21 mouse cellular contexts compared by ENCODE assay signal in genomic region chr6:145202432-145203125, GRCm38 (mm10). TPM values are rescaled to one million over a fixed set of nuclear protein-coding genes. Genes with fewer than 3 reads are reported as not detected.
DNase-seq lines count a peak whose midpoint lies in the region; ATAC-seq and TF ChIP-seq lines count a peak whose summit lies in the region.
"Had no signal": no experiment of that assay in that cellular context is flagged by ENCODE, and none has a peak within 500 bp of the region (broad histone marks: within the 10 kb centered on the region; RNA-seq: fewer than 3 reads in every experiment).

No protein-coding gene starts in this region.

- no peak for TF ChIP-seq CTCF in midbrain, postnatal 0 days (IDR thresholded peaks at IDR 0.05)
- TF ChIP-seq CTCF in embryonic fibroblast, embryonic 13.5 days (IDR thresholded peaks at IDR 0.05; ENCODE audit: borderline replicate concordance, insufficient read depth, low read length) = no peak

- DNase-seq in liver, embryonic 11.5 days (ENCODE audit: low spot score) = peak; percentile 17
- DNase-seq in liver = no peak
- peak; percentile 70 for DNase-seq in midbrain, embryonic 11.5 days (ENCODE audit: low spot score, missing footprints)
- no peak for DNase-seq in midbrain, postnatal 0 days (ENCODE audit: low spot score)
- peak; percentile 4 for DNase-seq in limb, embryonic 11.5 days (ENCODE audit: low spot score)
- DNase-seq in urinary bladder, postnatal 4 days (ENCODE audit: low spot score in 2 of 2) = no peak
- DNase-seq in thymus, postnatal 4 days = no peak
- DNase-seq: adrenal gland, postnatal 10 days; cerebellum, adult 11 months; cerebellum, adult 8-10 months; cerebellum, postnatal 14 days; embryo, embryonic 11 days; gastrocnemius, postnatal 10 days; heart, adult 2 months; heart, postnatal 4 days had no signal

- no peak overlapping the region for H3K4me2 ChIP-seq in liver, embryonic 11.5 days
- no peak overlapping the region for H3K4me2 ChIP-seq in midbrain, embryonic 11.5 days
- H3K4me2 ChIP-seq in midbrain, postnatal 0 days (ENCODE audit: low read depth, low read length, poor library complexity, severe bottlenecking) = no peak overlapping the region
- no peak overlapping the region for H3K4me2 ChIP-seq in limb, embryonic 11.5 days (ENCODE audit: low read depth, severe bottlenecking)
- H3K4me2 ChIP-seq: embryonic facial prominence, embryonic 15.5 days; forebrain, embryonic 12.5 days; heart, embryonic 13.5 days; hindbrain, embryonic 12.5 days had no signal

- no peaks in the 10 kb centered on the region for H3K36me3 ChIP-seq in liver, embryonic 11.5 days (ENCODE audit: control insufficient read depth, insufficient read depth, low read length)
- H3K36me3 ChIP-seq in midbrain, embryonic 11.5 days (ENCODE audit: control insufficient read depth, insufficient read depth, low read length) = no peaks in the 10 kb centered on the region
- H3K36me3 ChIP-seq in midbrain, postnatal 0 days (ENCODE audit: insufficient read depth, low read length) = no peaks in the 10 kb centered on the region
- no peaks in the 10 kb centered on the region for H3K36me3 ChIP-seq in limb, embryonic 11.5 days (ENCODE audit: control insufficient read depth, insufficient read depth, low read length)
- H3K36me3 ChIP-seq: embryonic facial prominence, embryonic 15.5 days; forebrain, embryonic 12.5 days; heart, embryonic 13.5 days; hindbrain, embryonic 12.5 days had no signal

- H3K4me3 ChIP-seq in liver, embryonic 11.5 days (ENCODE audit: low read depth, low read length) = no peak overlapping the region
- no peak overlapping the region for H3K4me3 ChIP-seq in midbrain, embryonic 11.5 days (ENCODE audit: low read depth, low read length)
- H3K4me3 ChIP-seq in midbrain, postnatal 0 days (ENCODE audit: low read depth, low read length) = no peak overlapping the region
- H3K4me3 ChIP-seq in embryonic fibroblast, embryonic 13.5 days (ENCODE audit: insufficient read depth, low read length) = no peak overlapping the region
- H3K4me3 ChIP-seq in limb, embryonic 11.5 days (ENCODE audit: low read depth, low read length) = no peak overlapping the region
- H3K4me3 ChIP-seq: embryonic facial prominence, embryonic 15.5 days; forebrain, embryonic 12.5 days; heart, adult 2 months; heart, embryonic 13.5 days; hindbrain, embryonic 12.5 days had no signal

- H3K27ac ChIP-seq in liver, embryonic 11.5 days (ENCODE audit: low read depth, low read length) = no peak overlapping the region
- no peak overlapping the region for H3K27ac ChIP-seq in midbrain, embryonic 11.5 days (ENCODE audit: low read depth, low read length)
- H3K27ac ChIP-seq in midbrain, postnatal 0 days (ENCODE audit: low read depth, low read length) = no peak overlapping the region
- H3K27ac ChIP-seq in embryonic fibroblast, embryonic 13.5 days (ENCODE audit: insufficient read depth, low read length) = peak overlapping the region; percentile 61; the same call in 1 of the 2 replicates
- H3K27ac ChIP-seq in limb, embryonic 11.5 days (replicated peaks; ENCODE audit: low read depth, low read length) = no peak overlapping the region
- H3K27ac ChIP-seq: embryonic facial prominence, embryonic 15.5 days; forebrain, embryonic 12.5 days; heart, adult 2 months; heart, embryonic 13.5 days; hindbrain, embryonic 12.5 days had no signal

- WGBS in liver, embryonic 11.5 days = 78% methylated on average over 13 of the region's 13 CpGs
- 82% methylated on average over 13 of the region's 13 CpGs for WGBS in midbrain, embryonic 11.5 days
- 80% methylated on average over 13 of the region's 13 CpGs for WGBS in midbrain, postnatal 0 days
- WGBS in limb, embryonic 11.5 days = 84% methylated on average over 13 of the region's 13 CpGs

- H3K9ac ChIP-seq in liver, embryonic 11.5 days (ENCODE audit: low read depth, low read length) = no peak overlapping the region
- H3K9ac ChIP-seq in midbrain, embryonic 11.5 days (ENCODE audit: low read length) = no peak overlapping the region
- H3K9ac ChIP-seq in midbrain, postnatal 0 days (replicated peaks; ENCODE audit: low read length, poor library complexity, severe bottlenecking) = no peak overlapping the region
- no peak overlapping the region for H3K9ac ChIP-seq in limb, embryonic 11.5 days (ENCODE audit: low read length)
- H3K9ac ChIP-seq: embryonic facial prominence, embryonic 15.5 days; forebrain, embryonic 12.5 days; heart, embryonic 13.5 days; hindbrain, embryonic 12.5 days had no signal

- no peaks in the 10 kb centered on the region for H3K27me3 ChIP-seq in liver, embryonic 11.5 days (replicated peaks; ENCODE audit: control insufficient read depth, insufficient read depth, low read length)
- no peaks in the 10 kb centered on the region for H3K27me3 ChIP-seq in midbrain, embryonic 11.5 days (ENCODE audit: control insufficient read depth, insufficient read depth, low read length)
- no peaks in the 10 kb centered on the region for H3K27me3 ChIP-seq in midbrain, postnatal 0 days (ENCODE audit: insufficient read depth, low read length)
- H3K27me3 ChIP-seq in limb, embryonic 11.5 days (ENCODE audit: control insufficient read depth, insufficient read depth, low read length) = no peaks in the 10 kb centered on the region
- H3K27me3 ChIP-seq: embryonic facial prominence, embryonic 15.5 days; forebrain, embryonic 12.5 days; heart, embryonic 13.5 days; hindbrain, embryonic 12.5 days had no signal

- no peak for ATAC-seq in liver, embryonic 11.5 days (replicated peaks; ENCODE audit: low FRiP score)
- no peak for ATAC-seq in midbrain, embryonic 11.5 days (ENCODE audit: low FRiP score)
- no peak for ATAC-seq in midbrain, postnatal 0 days (ENCODE audit: low FRiP score)
- no peak for ATAC-seq in limb, embryonic 11.5 days (ENCODE audit: insufficient number of reproducible peaks, low FRiP score, low TSS enrichment, low read depth)
- ATAC-seq: forebrain, embryonic 16.5 days had no signal

- H3K4me1 ChIP-seq in liver, embryonic 11.5 days (replicated peaks; ENCODE audit: control insufficient read depth, insufficient read depth, low read length) = no peaks in the 10 kb centered on the region
- no peaks in the 10 kb centered on the region for H3K4me1 ChIP-seq in midbrain, embryonic 11.5 days (ENCODE audit: control insufficient read depth, insufficient read depth, low read length)
- no peaks in the 10 kb centered on the region for H3K4me1 ChIP-seq in midbrain, postnatal 0 days (ENCODE audit: insufficient read depth, low read length)
- H3K4me1 ChIP-seq in embryonic fibroblast, embryonic 13.5 days (ENCODE audit: control insufficient read depth, insufficient read depth, low read length) = peaks cover 3% of the 10 kb centered on the region; the same call in 1 of the 2 replicates
- no peaks in the 10 kb centered on the region for H3K4me1 ChIP-seq in limb, embryonic 11.5 days (ENCODE audit: control insufficient read depth, insufficient read depth, low read length)
- H3K4me1 ChIP-seq: embryonic facial prominence, embryonic 15.5 days; forebrain, embryonic 12.5 days; hindbrain, embryonic 12.5 days had no signal

- no peak for TF ChIP-seq POLR2A in embryonic fibroblast, embryonic 13.5 days (IDR thresholded peaks at IDR 0.05; ENCODE audit: low read depth, low read length)

- H3K9me3 ChIP-seq in liver, embryonic 11.5 days (ENCODE audit: control insufficient read depth, low read length) = no peaks in the 10 kb centered on the region
- H3K9me3 ChIP-seq in midbrain, embryonic 11.5 days (ENCODE audit: control insufficient read depth, low read length) = no peaks in the 10 kb centered on the region
- no peaks in the 10 kb centered on the region for H3K9me3 ChIP-seq in midbrain, postnatal 0 days (ENCODE audit: low read length)
- no peaks in the 10 kb centered on the region for H3K9me3 ChIP-seq in limb, embryonic 11.5 days (ENCODE audit: control insufficient read depth, low read length)
- H3K9me3 ChIP-seq: embryonic facial prominence, embryonic 15.5 days; forebrain, embryonic 12.5 days; heart, embryonic 13.5 days had no signal

RNA-seq across cellular contexts. Expression of gene Casc1, which starts 8.2 kb away (rescaled TPM):
- 0.22 and 0.40 TPM in 2 replicates for polyA plus RNA-seq in liver, embryonic 11.5 days (2014; fragmentation: Nextera tagmentation; extraction: Ambion mirVana)
- polyA plus RNA-seq in midbrain, embryonic 11.5 days (2014; fragmentation: Nextera tagmentation; extraction: Ambion mirVana) = 0.27 and 0.73 TPM in 2 replicates
- total RNA-seq in midbrain, postnatal 0 days (2014; rRNA removed) = 2.2 and 2.8 TPM in 2 replicates
- polyA plus RNA-seq in midbrain, postnatal 0 days (2015; fragmentation: Nextera tagmentation; extraction: Ambion mirVana) = 0.58 and 1.0 TPM in 2 replicates
- 0.99 and 1.1 TPM in 2 replicates for polyA plus RNA-seq in embryonic fibroblast, embryonic 13.5 days (2011; ENCODE audit: insufficient read length, low read depth, missing spikeins)
- polyA plus RNA-seq in limb, embryonic 11.5 days (2014; fragmentation: Nextera tagmentation; extraction: Ambion mirVana) = 0.31 and 0.39 TPM in 2 replicates

RNA-seq across cellular contexts. Expression of gene Etfrf1, which starts 8.4 kb away (rescaled TPM):
- 23.1 and 24.8 TPM in 2 replicates for polyA plus RNA-seq in liver, embryonic 11.5 days (2014; fragmentation: Nextera tagmentation; extraction: Ambion mirVana)
- 41.8 and 42.3 TPM in 2 replicates for polyA plus RNA-seq in midbrain, embryonic 11.5 days (2014; fragmentation: Nextera tagmentation; extraction: Ambion mirVana)
- total RNA-seq in midbrain, postnatal 0 days (2014; rRNA removed) = 11.9 and 12.2 TPM in 2 replicates
- polyA plus RNA-seq in midbrain, postnatal 0 days (2015; fragmentation: Nextera tagmentation; extraction: Ambion mirVana) = 27.9 TPM in 2 replicates
- 32.4 and 38.4 TPM in 2 replicates for polyA plus RNA-seq in embryonic fibroblast, embryonic 13.5 days (2011; ENCODE audit: insufficient read length, low read depth, missing spikeins)
- 27.5 and 31.2 TPM in 2 replicates for polyA plus RNA-seq in limb, embryonic 11.5 days (2014; fragmentation: Nextera tagmentation; extraction: Ambion mirVana)

RNA-seq across cellular contexts. Expression of gene Kras, which starts 47.5 kb away (rescaled TPM):
- polyA plus RNA-seq in liver, embryonic 11.5 days (2014; fragmentation: Nextera tagmentation; extraction: Ambion mirVana) = 92.3 and 92.8 TPM in 2 replicates
- polyA plus RNA-seq in midbrain, embryonic 11.5 days (2014; fragmentation: Nextera tagmentation; extraction: Ambion mirVana) = 129 and 133 TPM in 2 replicates
- total RNA-seq in midbrain, postnatal 0 days (2014; rRNA removed) = 36.0 and 47.8 TPM in 2 replicates
- 64.7 and 80.2 TPM in 2 replicates for polyA plus RNA-seq in midbrain, postnatal 0 days (2015; fragmentation: Nextera tagmentation; extraction: Ambion mirVana)
- 85.4 and 97.1 TPM in 2 replicates for polyA plus RNA-seq in embryonic fibroblast, embryonic 13.5 days (2011; ENCODE audit: insufficient read length, low read depth, missing spikeins)
- polyA plus RNA-seq in limb, embryonic 11.5 days (2014; fragmentation: Nextera tagmentation; extraction: Ambion mirVana) = 94.8 and 106 TPM in 2 replicates

Comparison
In these comparisons a context has a peak if more than half of its experiments do, and no peak if none do; other contexts are left out.
1. DNase-seq: peak in liver, embryonic 11.5 days (single experiment), midbrain, embryonic 11.5 days (single experiment) and limb, embryonic 11.5 days (single experiment); none in liver (single experiment), midbrain, postnatal 0 days (single experiment), urinary bladder, postnatal 4 days (0 of 2) and thymus, postnatal 4 days (single experiment).